Mouse (Mus musculus) liver, postnatal 0 days (tissue): Measurements from ENCODE around the gene Sprtn.

Source experiments
- CTCF ChIP-seq: sonication (generic); IDR thresholded peaks from 2 replicates; pipeline ENCODE4 v1.5.1; 2016; ENCODE audit warnings: antibody characterized with exemption, low read depth
- EP300 ChIP-seq: IDR thresholded peaks from 2 replicates; pipeline ENCODE4 v1.6.1; 2016; ENCODE audit warnings: antibody characterized with exemption, low read depth, mild to moderate bottlenecking

DNA sequence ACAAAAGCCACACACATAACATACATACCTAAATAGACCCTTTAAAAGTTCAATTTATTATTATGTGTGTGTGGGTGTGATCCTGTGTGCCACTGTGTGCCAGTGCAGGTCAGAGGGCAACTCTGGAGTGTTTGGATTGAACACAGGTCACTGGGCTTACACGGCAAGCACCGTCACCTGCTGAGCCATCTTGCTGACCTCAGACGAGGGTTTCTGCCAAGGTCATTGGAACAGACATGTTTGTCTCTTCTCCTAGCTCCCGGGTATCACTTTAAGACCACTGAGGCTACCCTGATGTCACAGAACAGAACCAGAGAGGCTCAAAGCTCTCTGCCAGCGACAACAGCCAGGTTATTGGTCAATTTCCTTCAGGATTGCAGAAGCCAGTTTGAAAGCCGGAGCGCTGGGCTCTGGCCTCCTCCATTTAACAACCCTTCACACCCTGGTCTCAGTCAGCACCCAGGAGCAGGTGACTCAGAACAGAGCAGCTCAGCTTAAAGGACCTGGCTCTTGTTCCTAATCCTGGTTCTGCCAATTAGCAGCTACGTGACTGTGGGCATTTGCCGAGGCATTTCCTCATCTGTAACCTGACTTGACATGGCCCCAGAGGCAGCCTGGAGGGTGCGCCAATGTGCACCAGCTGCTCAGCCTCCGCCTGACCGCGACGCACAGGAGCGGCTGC is 26.4 kb downstream of the Sprtn start:
- no peak for TF ChIP-seq CTCF
- TF ChIP-seq EP300: no peak
